Mouse (Mus musculus) E14TG2a.4 (cell line): ENCODE data around the gene Phactr1.

ENCODE experiments used
- CTCF ChIP-seq: conservative IDR thresholded peaks from 2 replicates; pipeline ENCODE4 v1.5.1; 2014; ENCODE audit warnings: low read length
- NANOG ChIP-seq: IDR thresholded peaks from 2 replicates; pipeline ENCODE4 v1.6.1; 2014; ENCODE audit warnings: borderline replicate concordance, low read length, mixed read lengths
- POU5F1 ChIP-seq: IDR thresholded peaks from 2 replicates; pipeline ENCODE4 v1.6.1; 2014; ENCODE audit warnings: low read length, borderline replicate concordance

DNA sequence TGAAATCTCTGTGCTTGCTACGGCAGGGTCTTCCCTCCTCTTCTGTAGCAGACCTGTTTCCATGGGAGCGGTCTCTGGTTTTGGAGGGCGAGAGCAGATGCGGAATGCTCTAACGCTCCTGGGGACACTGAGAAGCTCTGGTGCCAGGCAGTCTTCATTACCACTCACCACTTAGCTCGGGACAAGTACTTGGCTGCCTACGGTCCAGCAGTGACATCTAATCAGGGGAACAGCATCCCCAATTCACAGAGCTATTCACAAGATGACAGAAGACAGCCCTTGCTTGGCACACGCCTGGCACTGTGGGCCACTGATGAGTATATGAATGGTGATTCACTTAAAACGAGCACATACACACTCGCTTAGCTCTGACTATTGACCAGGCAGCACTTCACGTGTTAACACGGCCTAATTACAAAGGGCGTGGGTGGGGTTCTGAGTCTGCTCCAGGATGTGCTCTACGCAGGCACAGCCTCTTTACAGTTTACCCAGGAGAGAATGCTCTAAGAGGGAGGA, 471.6 kb downstream of the Phactr1 start:
- no peak for TF ChIP-seq CTCF
- TF ChIP-seq NANOG = no peak
- TF ChIP-seq POU5F1 = no peak
